Mouse (Mus musculus) Muller cell, postnatal 12 days (primary cell): Measurements from ENCODE around the gene Tcf7l1.

Experiments
- DNase-seq: peaks from one replicate; pipeline ENCODE4 v3.0.0-alpha.2; 2015; ENCODE audit errors: inconsistent ontology term

Tcf7l1 gene

GRCm38 (mm10) chr6:72623661-72624402, 165.2 kb downstream of the Tcf7l1 start:
- DNase-seq: no peak

- DNase-seq: no peak
Measured at GRCm38 (mm10) chr6:72622917-72623316, 166.1 kb downstream of the Tcf7l1 start.

- DNase-seq: no peak
Measured at GRCm38 (mm10) chr6:72620920-72621319, 168.1 kb downstream of the Tcf7l1 start.

GRCm38 (mm10) chr6:72619734-72620532, 169.1 kb downstream of the Tcf7l1 start:
- no peak for DNase-seq

- DNase-seq: peak; percentile 96
Measured at GRCm38 (mm10) chr6:72616643-72617288, 172.3 kb downstream of the Tcf7l1 start, which contains the start of gene Tgoln1. Gene Tgoln1, minus strand, starts transcription at chr6:72617000.

- DNase-seq: no peak
Measured at GRCm38 (mm10) chr6:72615561-72616375, 173.3 kb downstream of the Tcf7l1 start.

GRCm38 (mm10) chr6:72615151-72615550, 173.9 kb downstream of the Tcf7l1 start:
- DNase-seq: no peak

- no peak for DNase-seq
Measured at GRCm38 (mm10) chr6:72610261-72610660, 178.8 kb downstream of the Tcf7l1 start.

GRCm38 (mm10) chr6:72608662-72609184, 180.3 kb downstream of the Tcf7l1 start:
- no peak for DNase-seq

- DNase-seq: no peak
Measured at GRCm38 (mm10) chr6:72607676-72608075, 181.4 kb downstream of the Tcf7l1 start.

- DNase-seq: no peak
Measured at GRCm38 (mm10) chr6:72607060-72607459, 182.0 kb downstream of the Tcf7l1 start.

- DNase-seq: no peak
Measured at GRCm38 (mm10) chr6:72604066-72604465, 185.0 kb downstream of the Tcf7l1 start.

- DNase-seq: peak; percentile 54
Measured at GRCm38 (mm10) chr6:72601732-72602131, 187.3 kb downstream of the Tcf7l1 start.

- DNase-seq: no peak
Measured at GRCm38 (mm10) chr6:72600771-72601170, 188.3 kb downstream of the Tcf7l1 start.

GRCm38 (mm10) chr6:72600216-72600615, 188.8 kb downstream of the Tcf7l1 start:
- no peak for DNase-seq

- no peak for DNase-seq
Measured at GRCm38 (mm10) chr6:72598791-72599557, 190.1 kb downstream of the Tcf7l1 start.

GRCm38 (mm10) chr6:72597956-72598753, 190.9 kb downstream of the Tcf7l1 start, which contains the start of the genes Elmod3 and Retsat:
Gene Elmod3, minus strand, starts transcription at chr6:72598413.
Gene Retsat, plus strand, starts transcription at chr6:72598475.
- DNase-seq: peak; percentile 93

GRCm38 (mm10) chr6:72597083-72597874, 191.8 kb downstream of the Tcf7l1 start:
- DNase-seq: peak; percentile 9

GRCm38 (mm10) chr6:72593914-72594313, 195.1 kb downstream of the Tcf7l1 start:
- DNase-seq: no peak
